Mouse (Mus musculus) heart, embryonic 14.5 days (tissue): Measurements from ENCODE around the gene Auts2. TPM values are rescaled to one million over a fixed set of nuclear protein-coding genes. Genes with fewer than 3 reads are reported as not detected.

ENCODE experiments used
- ATAC-seq: fragments of 200-750 bp; cut with Nextera tagmentation; 2 replicates; pipeline ENCODE4 v1.8.0; 2017; ENCODE audit warnings: low read depth, moderate TSS enrichment; ENCODE audit not compliant: insufficient number of reproducible peaks, insufficient read depth, low FRiP score
- H3K27ac ChIP-seq, 2 experiments: fragments of 200-500 bp in 1 of 2; fragments of 300-500 bp in 1 of 2; sonication (generic) in 1 of 2; replicated peaks in 1 of 2; 2 replicates each; pipeline ENCODE4 v1.5.1; 2012 to 2014; ENCODE audit warnings: low read depth in 2 of 2, low read length in 2 of 2, control low read depth in 1 of 2, mild to moderate bottlenecking in 1 of 2, mixed read lengths in 1 of 2; ENCODE audit not compliant: control insufficient read depth in 1 of 2, insufficient read depth in 1 of 2
- H3K27me3 ChIP-seq: fragments of 300-500 bp; sonication (generic); 2 replicates; pipeline ENCODE4 v1.6.1; 2014; ENCODE audit warnings: mild to moderate bottlenecking, low read length, control low read depth; ENCODE audit not compliant: control insufficient read depth, insufficient read depth
- H3K36me3 ChIP-seq: fragments of 300-500 bp; sonication (generic); 2 replicates; pipeline ENCODE4 v1.6.1; 2014; ENCODE audit warnings: mild to moderate bottlenecking, control low read depth, low read length, mixed read lengths; ENCODE audit not compliant: control insufficient read depth, insufficient read depth
- H3K4me1 ChIP-seq, 2 experiments: fragments of 200-500 bp in 1 of 2; fragments of 300-500 bp in 1 of 2; sonication (generic) in 1 of 2; 2 replicates each; pipeline ENCODE4 v1.6.1; 2012 to 2014; ENCODE audit warnings: low read length in 2 of 2, control low read depth in 1 of 2, mixed read lengths in 1 of 2; ENCODE audit not compliant: control insufficient read depth in 2 of 2, insufficient read depth in 2 of 2
- H3K4me2 ChIP-seq: fragments of 300-500 bp; sonication (generic); 2 replicates; pipeline ENCODE4 v1.6.1; 2014; ENCODE audit warnings: mild to moderate bottlenecking, low read length
- H3K4me3 ChIP-seq, 2 experiments: fragments of 200-500 bp in 1 of 2; fragments of 300-500 bp in 1 of 2; sonication (generic) in 1 of 2; 2 replicates each; pipeline ENCODE4 v1.5.1; 2012 to 2014; ENCODE audit warnings: low read length in 2 of 2, mild to moderate bottlenecking in 2 of 2, control low read depth in 1 of 2, low read depth in 1 of 2, moderate library complexity in 1 of 2; ENCODE audit not compliant: control insufficient read depth in 1 of 2, insufficient read depth in 1 of 2
- H3K9ac ChIP-seq: fragments of 300-500 bp; sonication (generic); 2 replicates; pipeline ENCODE4 v1.6.1; 2014; ENCODE audit warnings: mild to moderate bottlenecking, low read length
- H3K9me3 ChIP-seq: fragments of 300-500 bp; sonication (generic); 2 replicates; pipeline ENCODE4 v1.6.1; 2016; ENCODE audit warnings: low read length, control low read depth; ENCODE audit not compliant: control insufficient read depth
- WGBS: fragments of 180-500 bp; shearing (Covaris S2); extraction: QIAGEN DNeasy Blood & Tissue Kit; methylation state at CpG from one replicate; pipeline ENCODE4 v1.1.7; 2014; 5-methylcytosine and 5-hydroxymethylcytosine counted together
- polyA plus RNA-seq: library from polyadenylated mRNA; unstranded; fragments of >200 nt; fragmentation: Nextera tagmentation; extraction: Ambion mirVana; gene quantifications from 2 replicates; pipeline ENCODE4 v1.2.1, GENCODE M21; 2014

Auts2 gene
- polyA plus RNA-seq, 1 experiment from 2014 or later, result 18.0 TPM

GRCm38 (mm10) chr5:131415902-131416545 lies 1127.1 kb downstream of the Auts2 start:
- H3K9me3 ChIP-seq, result no peaks in the 10 kb centered on the region
- H3K27ac ChIP-seq, result no peak overlapping the region
- WGBS, result 88% methylated on average over 1 of the region's 1 CpGs
- no peaks in the 10 kb centered on the region for H3K36me3 ChIP-seq
- no peak overlapping the region for H3K4me3 ChIP-seq
- no peak overlapping the region for H3K9ac ChIP-seq
- H3K4me1 ChIP-seq, result no peaks in the 10 kb centered on the region
- ATAC-seq, result no peak
- H3K4me2 ChIP-seq, result no peak overlapping the region
- no peaks in the 10 kb centered on the region for H3K27me3 ChIP-seq

GRCm38 (mm10) chr5:131398250-131398649 lies 1144.9 kb downstream of the Auts2 start:
- Histone ChIP-seq H3K36me3 (no peaks in the 10 kb centered on the region), H3K9ac (no peak overlapping the region), H3K9me3 (0 out of 2 replicates have a peak, but pooled peaks cover 4% of the 10 kb centered on the region), H3K4me2 (no peak overlapping the region), H3K4me1 (no peaks in the 10 kb centered on the region), H3K27ac (no peak overlapping the region), H3K27me3 (no peaks in the 10 kb centered on the region), H3K4me3 (no peak overlapping the region)
- no peak for ATAC-seq
- 67% methylated on average over 3 of the region's 3 CpGs for WGBS

- no peaks in the 10 kb centered on the region for H3K4me1 ChIP-seq
- H3K9ac ChIP-seq, result no peak overlapping the region
- H3K9me3 ChIP-seq, result 0 out of 2 replicates have a peak, but pooled peaks cover 4% of the 10 kb centered on the region
- no peaks in the 10 kb centered on the region for H3K36me3 ChIP-seq
- no peaks in the 10 kb centered on the region for H3K27me3 ChIP-seq
- 71% methylated on average over 8 of the region's 8 CpGs for WGBS
- no peak overlapping the region for H3K4me2 ChIP-seq
- H3K4me3 ChIP-seq, result no peak overlapping the region
- H3K27ac ChIP-seq, result no peak overlapping the region
- ATAC-seq, result no peak
These were observed 1147.4 kb downstream of the Auts2 start for GRCm38 (mm10) chr5:131395756-131396155.
